Mouse (Mus musculus) retina, postnatal 1 day (tissue): ENCODE results near the gene Rab3gap2.
A peak's percentile ranks its signal among the peaks of the same experiment; 100 is the strongest.
"Not testable (repeated sequence)": the region's sequence is repeated elsewhere in the genome, so short reads cannot be mapped to it uniquely, and the experiment has no call there.

Source experiments
- DNase-seq: peaks from one replicate; pipeline ENCODE4 v3.0.0-alpha.2; 2012

Gene Rab3gap2

DNA sequence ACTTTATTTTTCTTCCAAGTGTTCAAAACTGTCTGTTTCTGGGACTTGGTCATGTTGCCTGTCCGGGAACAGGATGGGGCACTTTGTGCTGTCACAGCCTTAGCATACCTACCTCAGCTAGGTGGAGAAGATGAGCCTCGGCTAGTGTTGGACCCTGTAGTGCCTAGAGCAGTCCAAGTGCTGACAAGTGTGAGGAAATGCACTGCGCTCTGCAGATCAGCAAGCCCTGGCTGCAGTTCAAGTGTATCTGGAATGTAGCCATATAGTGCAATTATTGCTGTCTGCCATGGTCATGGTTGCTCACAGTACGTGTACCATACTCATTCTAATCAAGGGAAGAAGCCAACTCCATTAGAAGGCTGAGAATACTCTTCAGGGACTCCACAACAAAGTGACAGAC lies 80.8 kb downstream of the Rab3gap2 start:
- peak; percentile 45 for DNase-seq

DNA sequence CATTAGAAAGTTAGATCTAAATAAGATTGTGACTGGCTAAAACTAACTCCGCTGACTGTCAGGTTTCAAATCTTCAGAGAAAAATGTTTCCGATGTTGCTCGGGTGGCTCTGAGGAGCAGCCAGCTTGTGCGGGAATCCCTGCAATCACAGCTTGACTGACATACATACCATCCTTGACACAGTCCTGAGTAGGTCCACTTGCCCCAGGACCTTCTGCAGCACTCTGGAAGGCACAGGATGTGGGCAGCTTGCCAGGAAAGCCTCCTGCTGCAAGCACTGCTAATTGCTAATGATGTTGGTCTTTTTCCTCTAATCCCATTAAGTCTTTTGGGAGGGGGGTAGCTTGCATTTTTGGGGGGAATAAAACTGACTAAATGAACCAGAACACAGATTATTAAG lies 81.3 kb downstream of the Rab3gap2 start:
- DNase-seq: peak; percentile 86

DNA sequence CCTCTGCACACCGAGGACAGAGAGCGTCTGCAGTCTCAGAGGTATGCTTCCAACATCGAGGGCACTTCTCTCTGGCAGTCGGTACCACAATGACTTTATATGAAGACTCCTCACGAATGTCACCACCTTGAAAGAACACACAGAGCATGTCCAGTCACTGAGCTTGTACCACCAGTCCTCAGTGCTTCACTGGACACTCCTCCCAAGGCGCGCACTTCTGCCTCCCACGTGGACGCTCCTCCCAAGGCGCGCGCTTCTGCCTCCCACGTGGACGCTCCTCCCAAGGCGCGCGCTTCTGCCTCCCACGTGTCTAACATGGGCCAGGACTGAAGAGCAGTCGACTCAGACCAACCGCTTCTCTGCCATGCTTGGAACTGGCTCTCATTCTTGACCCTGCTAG lies 83.1 kb downstream of the Rab3gap2 start:
- DNase-seq: no peak

DNA sequence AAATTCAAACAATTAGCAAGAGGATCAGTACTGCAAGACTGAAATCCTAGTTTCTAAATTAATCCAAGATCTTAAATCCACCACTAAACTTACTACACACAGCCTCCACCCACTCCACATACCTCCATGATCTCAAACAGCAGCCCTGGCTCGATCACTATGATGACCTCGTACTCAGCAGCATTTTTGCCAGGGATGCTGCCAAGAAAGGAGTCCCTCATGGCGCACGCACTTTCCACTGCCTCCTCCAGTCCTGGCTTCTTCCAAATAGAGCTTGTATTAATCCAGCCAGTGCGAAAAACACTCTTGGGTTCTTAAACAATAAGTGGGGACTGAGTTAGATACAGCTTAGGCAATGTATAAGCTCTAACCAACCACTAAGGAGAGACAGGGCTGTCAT lies 85.3 kb downstream of the Rab3gap2 start:
- DNase-seq: no peak

DNA sequence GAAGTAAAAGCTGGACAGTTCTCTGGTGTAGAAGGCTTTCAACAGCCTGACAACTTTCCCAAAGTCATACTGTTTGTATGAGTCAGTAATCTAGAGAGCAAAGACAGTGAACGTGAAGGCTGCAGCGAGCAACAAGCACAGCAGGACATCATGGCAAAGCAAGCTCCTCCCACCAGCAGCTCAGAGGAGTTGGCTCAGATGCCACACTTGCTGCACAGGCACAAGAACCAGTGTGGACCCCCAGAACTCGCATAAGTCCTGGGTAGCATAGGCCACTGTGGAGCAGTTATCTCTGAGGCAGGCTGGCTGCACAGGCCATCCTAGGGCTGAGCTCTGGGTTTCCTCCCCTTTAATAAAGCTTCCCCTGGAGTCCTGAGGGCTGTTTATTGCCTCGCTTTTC lies 87.4 kb downstream of the Rab3gap2 start:
- DNase-seq: no peak

DNA sequence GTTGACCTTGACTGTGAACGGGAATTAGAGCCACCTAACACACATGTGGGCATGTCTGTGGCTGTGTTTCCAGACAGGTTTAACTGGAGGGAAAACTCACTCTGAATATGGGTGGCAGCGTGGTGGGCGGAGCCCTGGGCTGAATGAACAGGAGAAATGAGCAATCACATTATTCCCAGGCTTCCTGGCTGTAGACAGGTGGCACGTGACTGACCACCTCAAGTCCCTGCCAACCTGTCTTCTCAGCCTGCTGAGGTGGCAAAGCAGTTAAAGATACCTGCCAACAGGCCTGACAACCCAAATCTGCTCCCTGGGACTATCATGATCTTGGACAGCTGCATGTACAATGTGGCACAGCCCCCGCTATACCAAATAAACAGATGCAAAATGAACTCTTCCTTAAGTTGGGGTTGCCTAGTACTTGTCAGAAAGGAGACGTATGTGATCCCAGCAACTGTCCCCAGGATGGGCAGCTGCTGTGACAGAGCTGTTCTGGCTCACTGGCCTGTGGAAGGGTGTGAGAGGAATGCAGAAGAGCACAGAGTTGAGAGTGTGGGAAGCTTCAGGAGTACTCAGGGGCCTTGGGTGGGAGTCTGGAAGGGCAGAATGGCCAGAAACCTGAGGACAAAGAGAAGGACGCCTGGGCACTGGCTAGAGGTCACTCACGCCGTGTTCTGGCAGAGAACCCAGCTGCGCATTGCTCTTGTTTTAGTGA lies 88.9 kb downstream of the Rab3gap2 start:
- no peak for DNase-seq

DNA sequence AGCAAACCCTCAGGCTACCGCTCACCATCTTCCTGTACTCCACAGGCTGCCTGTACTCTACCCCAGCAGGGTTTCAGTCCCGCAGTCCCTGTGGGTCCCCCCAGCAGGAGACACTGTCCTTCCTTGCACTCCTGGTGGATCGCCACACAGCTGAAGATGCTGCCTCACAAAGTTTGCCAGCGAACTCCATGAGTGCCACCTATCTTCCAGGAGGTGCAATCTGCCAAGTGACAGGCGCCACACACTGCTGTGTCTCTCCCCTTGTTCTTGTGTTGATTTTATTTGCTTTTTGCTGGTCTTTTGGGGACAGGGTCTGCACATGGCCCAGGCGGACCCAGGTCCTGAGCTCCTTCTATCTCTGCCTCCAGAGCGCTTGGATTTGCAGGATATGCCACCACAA lies 92.9 kb downstream of the Rab3gap2 start:
- no peak for DNase-seq

DNA sequence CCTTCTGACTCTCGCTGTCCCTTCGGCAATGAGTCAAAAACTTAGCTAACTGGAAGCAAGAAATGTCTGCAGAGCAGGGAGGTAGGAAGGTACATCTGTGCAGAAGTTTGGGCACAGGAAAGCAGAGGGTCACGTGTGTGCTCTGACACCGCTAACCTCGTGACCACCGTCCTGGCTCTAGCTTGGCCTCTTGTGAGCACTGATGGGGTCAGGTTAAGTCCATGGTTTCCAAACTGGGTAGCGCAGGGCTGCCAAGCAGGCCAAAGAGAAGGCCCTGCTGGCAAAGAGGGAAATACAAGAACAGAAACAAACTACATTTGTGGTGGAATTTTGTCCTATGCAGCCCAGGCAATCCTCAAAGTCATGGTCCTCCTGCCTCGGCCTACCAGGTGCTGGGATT lies 94.6 kb downstream of the Rab3gap2 start:
- no peak for DNase-seq

DNA sequence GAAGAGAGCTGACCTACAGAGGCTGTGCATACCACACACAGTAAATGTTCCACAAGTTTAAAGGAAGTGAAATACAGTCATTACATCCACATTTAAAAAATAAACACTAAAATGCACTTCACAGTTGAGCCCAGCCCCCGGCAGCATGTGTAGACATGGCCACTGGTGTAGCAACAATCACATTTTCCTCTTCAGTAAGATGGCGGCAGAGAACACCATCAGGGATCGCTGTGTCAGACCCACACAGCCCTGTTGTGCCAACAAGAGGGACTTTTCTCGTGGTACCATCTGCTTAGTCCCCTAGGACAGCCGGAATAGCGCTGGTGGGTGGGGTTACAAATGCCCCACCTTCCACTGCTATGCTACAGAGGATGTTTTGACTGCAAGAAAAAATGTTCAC lies 98.9 kb downstream of the Rab3gap2 start:
- DNase-seq: no peak

DNA sequence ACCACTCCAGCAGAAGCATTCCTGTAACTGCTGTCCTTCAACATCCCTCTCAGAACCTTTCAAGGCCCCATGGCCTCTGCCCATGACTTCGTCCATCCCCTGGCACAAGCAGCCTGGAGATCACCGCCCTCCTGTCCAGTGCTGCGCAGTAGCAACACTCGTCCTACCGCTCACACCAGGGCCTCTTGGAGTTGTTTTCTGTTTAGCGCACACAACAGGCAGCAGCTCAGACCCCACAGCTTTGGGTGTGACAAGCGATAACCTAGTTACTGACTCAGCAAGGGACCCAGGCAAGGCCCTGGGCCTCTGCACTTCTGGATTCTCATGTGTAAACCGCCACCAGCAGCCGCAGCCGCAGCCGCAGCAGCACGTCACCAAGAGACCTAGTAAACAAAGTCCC lies 102.9 kb downstream of the Rab3gap2 start:
- no peak for DNase-seq

DNA sequence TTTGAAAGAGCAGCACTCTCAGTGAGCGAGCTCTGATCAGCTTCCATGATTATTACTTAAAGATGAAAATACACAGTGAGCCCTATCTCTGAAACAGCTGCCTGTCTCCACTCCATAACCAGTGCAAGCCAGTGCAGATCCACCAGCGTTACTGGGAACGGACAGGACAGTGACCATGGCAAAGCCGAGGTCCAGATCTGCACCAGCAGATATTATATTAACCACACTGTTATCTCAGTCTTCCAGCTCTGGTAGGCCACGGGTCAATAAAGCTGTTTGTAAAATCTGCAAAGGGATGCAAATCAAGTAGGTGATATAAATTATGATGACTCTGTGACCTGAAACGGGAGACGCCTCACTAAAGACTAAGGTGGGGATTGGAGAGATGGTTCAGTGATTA lies 103.7 kb downstream of the Rab3gap2 start:
- DNase-seq: no peak

DNA sequence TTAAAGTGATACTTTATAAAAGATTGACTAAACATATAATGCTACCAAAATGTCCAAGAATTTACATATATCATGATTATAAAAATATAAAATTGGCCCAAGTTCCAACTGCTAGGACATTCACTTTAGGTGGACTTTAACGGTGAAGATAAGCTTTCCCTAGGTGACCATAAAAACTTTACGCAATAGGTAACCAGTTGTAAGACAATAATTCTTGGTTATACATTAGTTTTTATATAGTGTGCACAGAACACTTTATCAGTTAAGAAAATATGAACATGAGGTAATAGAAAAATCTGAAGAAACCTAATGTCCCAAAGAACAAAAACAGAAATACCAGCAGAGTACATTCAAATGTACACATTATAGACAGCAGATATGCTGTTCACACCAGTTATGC lies 104.4 kb downstream of the Rab3gap2 start:
- DNase-seq: no peak

DNA sequence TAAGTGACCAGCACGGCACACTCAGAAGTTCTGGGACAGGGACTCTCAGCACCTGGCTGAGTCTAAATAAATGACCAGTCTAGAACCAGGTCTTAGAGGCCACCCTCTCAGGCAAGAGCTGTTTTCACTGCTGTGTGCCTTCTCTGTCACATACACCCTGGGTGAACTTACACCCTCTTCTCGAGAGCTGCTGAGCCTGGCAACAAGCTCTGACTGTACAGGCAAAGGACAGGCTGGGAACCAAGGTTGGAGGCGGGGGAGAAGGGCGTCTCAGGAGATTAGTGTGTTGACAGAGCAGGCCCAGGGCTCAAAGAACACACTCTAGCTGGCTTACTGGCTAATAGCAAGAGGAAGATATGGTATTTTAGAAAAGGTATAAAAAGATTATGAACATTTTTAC lies 105.0 kb downstream of the Rab3gap2 start:
- DNase-seq: no peak

DNA sequence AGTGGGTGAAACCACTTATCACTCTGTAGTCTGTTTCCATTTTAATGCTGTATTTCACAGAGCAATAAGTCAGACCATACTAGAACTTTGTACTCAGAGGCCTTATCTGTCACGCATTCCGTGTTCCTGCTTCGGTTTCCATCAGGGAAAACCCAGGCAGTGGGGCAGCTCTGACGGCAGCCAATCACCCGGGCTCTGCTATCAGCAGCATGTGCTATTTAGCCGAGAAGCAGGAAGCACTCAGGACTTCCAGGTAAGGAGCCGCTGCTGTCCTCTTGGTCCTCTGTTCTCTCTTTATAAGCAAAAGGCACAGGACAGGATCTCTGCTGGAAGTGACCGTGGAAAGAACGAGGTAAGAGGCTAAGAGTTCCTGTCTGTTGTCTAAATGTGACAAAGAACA lies 108.0 kb downstream of the Rab3gap2 start:
- DNase-seq: no peak

DNA sequence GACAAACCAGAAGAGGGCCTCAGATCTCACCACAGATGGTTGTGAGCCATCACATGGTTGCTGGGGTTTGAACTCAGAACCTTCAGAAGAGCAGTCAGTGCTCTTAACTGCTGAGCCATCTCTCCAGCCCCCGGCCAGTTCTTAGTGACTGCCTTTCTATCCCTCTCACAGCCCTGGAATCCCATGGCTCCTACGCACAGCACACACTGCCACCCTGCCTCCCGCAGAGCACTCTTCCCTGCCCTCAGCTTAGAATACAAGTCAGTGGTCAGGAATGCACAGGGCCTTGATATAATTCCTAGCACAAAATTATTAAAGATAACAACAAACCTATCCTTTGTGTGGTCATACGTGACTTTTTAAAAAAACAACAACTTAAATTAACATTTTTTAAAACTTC lies 110.6 kb downstream of the Rab3gap2 start:
- no peak for DNase-seq

DNA sequence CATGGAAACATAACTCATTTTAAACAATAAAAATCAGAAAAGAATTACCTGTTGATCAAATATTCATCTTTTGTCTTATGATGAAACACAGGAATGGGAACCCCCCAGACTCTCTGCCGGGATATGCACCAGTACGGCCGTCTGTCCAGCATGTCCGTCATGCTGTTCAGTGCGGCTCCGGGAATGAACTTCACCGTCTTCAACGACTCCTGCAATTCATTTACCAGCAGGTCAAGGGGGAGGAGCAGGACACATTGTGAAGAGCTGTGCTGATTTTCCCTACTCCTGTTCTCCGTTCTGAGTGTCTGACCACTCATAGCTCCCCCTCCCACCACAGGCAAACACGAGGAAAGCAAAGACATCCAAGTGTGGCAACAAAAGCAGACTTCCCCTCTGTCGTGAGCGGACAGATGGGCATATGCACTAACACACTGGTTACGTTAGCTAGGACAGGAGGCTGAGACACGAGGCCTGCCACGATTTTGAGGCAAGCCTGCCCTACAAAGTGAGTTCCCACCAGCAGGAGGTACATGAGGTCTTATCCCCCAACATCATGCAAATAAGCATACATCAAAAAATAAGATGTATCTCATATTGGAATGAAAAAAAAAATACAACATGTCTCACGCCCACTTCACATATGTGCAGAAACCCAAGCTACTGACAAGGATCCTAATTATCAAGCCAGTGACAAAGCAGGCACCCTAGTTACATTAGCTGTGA lies 112.1 kb downstream of the Rab3gap2 start:
- no peak for DNase-seq

DNA sequence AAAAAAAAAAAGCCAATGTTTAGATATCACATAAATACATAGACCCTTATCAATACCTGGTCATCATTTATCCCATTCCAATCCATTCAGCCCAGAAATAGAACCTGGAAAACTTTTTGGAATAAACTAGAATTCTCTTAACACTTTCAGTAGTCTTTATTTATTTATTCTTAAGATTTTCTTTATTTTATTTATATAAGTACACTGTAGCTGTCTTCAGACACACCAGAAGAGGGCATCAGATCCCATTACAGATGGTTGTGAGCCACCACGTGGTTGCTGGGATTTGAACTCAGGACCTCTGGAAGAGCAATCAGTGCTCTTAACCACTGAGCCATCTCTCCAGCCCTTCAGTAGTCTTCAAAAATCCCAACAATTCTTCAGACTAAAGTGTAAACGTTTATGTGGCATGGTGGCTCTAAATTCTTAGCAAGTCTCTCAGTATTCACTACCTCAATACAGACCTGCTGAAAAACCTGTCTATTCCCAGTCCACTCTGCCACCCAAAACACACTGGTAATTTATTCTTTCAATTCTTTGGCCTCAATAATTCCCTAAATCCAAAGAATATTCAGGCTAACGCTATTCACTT lies 123.9 kb downstream of the Rab3gap2 start:
- not testable (repeated sequence) for DNase-seq

DNA sequence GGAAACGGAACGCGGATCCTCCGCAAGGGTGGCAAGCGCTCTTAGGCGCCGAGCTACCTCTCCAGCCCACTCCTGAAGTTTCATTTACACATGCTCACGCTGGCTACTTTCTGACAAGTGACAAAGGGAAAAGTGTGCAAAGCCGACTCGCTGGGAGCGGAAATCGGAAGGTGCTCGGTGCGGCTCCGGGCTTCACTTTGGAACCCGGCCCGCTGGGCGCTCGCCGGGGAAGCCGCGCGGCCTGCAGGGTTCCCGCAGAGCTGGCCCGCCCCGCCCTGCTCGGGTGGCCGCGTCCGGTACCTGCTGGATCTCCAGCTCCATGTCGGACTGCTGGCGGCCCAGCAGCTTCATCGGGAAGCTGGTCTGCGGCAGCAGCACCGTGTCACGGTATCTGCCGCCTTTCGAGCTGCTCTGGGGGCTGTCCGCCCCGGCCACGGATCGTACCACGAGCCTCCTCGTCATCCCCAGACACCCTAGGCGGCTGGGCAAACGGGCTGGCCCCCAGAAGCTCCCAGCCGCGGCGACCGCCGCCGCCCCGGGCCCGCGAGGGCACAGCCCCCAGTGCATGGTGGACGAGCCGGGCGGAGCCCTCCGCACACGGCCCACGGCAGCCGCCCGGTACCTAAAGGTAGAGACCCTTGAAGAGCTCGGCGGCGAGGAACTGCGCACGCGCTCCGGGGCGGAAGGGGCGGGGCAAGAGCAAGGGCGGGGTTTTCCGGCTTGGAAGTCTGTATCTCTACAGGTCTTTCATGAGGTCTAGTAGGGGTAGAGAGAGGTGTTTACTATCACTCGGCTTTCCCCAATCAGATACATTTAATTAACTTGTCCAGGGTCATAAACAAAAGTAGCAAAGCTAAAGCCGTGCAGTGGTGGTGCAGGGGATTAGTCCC lies 125.0 kb downstream of the Rab3gap2 start, which contains the start of gene Iars2:
TSS of gene Iars2 (minus strand) at position 676 of the 890 bp plus-strand sequence.
- DNase-seq: peak; percentile 92

DNA sequence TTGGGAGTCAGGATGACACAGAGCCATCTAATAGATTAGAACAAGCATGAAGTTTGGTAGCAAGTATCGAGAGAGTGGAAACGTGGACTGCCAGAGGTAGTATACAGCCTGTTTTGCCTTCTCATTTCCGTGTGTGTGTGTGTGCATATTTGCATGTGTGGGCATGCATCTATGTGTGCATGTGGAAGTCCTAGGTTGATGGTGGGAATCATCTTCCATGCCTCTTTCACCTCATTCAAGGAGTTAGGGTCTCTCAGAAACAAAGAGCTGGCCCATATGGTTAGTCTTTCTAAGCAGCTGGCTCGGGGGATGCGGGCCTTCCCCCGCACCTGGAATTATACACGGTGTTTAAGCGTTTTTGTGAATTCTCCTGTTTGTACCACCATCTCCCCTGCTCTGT lies 125.9 kb downstream of the Rab3gap2 start:
- no peak for DNase-seq

DNA sequence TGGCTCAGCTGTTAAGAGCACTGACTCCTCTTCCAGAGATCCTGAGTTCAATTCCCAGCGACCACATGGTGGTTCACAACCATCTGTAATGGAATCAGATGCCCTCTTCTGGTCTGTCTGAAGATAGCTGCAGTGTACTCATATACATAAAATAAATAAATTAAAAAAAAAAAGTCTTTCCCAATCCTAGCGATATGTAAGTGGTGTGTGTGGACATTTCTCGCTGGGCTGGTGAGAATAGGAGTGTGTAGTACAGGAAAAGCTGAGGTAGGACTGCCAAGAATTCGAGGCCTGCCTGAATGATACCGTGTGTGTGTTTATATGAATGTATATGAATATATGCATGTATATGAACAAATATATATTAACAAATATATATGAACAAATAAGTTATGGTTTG lies 127.4 kb downstream of the Rab3gap2 start:
- DNase-seq: no peak

DNA sequence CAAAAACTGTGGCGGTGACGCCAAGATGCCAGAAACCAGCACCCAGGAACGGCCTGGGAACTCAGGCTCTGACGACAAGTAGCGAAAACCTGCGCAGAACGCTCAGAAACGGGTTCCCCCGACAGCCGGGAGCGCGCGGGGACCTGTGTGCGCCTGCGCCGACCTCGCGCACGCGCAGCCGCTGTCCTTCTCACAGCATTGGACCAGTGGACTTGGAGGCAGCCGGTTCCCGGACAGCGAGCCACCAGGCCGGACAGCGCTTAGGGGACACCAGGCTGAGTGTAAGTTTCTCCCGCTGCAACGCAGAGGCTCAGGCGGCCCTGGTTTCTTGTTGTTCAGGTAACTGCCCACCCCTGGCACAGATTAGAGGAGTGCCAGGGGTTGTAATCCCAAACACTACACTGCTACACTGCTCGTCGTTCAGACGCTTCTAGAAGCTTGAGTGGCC lies 128.1 kb downstream of the Rab3gap2 start, which contains the start of gene Bpnt1:
TSS of gene Bpnt1 (plus strand) at position 167 of the 448 bp plus-strand sequence.
- DNase-seq: peak; percentile 94

DNA sequence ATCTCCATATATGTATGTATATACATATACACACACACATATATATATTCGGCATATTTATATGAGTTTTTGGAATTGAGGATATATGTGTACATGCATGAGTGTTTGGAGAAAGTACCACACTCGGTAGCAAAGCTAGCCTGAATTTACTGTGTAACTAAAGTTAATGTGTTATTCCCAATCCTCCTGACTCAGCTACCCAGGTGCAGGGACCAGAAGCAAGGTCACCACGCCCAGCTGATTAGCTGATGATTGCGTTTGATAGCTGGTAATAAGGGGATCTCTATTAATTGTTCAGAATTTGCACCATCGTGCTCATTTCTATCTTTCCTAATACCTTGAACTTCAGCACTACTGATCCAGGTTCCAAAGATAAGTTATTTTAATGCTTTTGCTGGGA lies 129.7 kb downstream of the Rab3gap2 start:
- DNase-seq: no peak

DNA sequence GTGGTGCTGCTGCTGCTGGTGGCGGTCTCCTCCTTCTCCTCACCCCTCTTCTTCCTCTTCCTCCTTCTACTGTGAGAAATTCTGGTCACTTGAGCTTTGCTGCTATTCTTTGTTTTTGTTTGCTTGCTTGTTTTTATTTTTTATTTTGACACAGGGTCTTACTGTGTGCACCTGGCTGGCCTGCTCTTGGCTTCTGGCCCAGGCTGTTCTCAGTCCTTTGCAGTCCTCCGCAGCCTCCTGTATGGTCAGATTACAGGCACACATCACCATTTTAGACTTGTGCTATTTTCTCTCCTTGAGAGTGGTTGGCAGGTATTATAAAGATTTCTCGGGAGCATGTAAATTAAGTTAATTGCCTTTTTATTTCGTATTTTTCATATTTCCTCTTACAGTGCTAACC lies 130.2 kb downstream of the Rab3gap2 start:
- DNase-seq: no peak
